Mouse (Mus musculus): ENCODE data around the gene Aifm2.

Aifm2 gene

DNA sequence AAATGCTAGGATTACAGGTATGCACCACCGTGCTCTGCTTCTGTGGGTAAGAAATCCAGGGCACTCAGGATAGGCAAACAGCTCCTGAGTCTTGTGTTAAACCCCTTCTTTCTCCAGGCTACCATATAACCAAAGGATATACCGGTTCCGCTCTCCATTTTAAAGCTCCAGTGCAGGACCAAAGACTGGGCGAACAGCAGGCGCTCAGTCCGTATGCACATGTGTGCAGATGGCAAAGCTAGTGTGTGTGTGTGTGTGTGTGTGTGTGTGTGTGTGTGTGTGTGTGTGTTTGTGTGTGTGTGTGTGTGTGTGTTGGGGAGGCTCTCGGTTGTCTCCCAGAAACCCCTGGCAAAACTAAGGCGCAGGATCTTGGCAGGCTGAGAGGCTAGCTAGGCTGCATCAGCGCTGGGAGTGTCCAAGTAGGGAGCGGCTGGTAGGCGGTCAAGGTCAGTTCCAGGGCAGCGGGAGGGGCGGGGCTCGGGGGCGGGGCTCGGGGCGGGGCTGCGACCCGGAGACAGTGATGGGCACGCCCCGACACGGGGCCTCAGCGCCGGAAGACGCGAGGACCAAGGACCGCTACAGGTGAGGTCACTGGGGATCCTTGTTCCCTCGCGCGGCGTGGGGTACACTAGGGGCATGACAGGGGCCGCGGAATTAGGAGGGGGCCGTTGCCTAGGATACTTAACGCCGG lies at the start of gene Aifm2:
Gene Aifm2, plus strand, starts transcription at position 493 of the 691 bp plus-strand sequence.
- peak; percentile 83 for DNase-seq

DNA sequence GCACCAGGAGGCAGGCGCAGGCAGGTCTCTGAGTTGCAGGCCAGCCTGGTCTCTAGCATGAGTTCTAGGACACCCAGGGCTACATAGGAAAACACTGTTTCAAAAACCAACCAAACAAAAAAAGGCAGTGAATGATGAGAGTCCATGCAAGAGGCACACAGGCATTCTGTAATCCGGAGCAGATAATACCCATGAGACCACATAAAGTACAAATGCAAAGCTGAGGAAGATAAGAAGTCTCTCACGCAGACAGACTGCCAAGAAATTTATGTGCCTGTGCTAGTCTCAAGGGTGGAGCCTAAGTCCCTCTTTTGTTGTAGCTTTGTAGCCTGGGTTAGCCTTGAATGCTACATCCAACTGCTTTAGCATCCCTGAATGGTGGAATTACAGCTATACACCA lies 49.4 kb upstream of the Aifm2 start:
- no peak for DNase-seq

DNA sequence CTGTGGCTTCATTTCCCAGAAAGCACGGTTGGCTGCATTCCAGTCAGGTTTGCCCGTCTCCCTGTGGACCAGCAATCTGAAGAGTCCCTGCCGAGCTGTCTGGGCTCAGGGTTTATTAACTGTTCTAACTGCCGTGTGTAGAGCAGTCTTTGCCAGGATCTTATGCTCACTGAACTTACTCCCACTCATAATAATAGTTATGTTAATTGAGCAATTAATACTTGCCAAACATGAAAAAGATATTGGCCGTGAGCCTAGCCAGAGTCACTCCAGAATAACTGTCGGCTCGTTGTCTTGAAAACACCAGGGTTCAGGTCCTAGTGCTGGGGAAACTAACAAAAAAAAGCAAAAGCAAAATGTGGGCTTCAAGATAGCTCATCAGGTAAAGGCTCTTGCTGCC lies 45.8 kb upstream of the Aifm2 start:
- no peak for DNase-seq

DNA sequence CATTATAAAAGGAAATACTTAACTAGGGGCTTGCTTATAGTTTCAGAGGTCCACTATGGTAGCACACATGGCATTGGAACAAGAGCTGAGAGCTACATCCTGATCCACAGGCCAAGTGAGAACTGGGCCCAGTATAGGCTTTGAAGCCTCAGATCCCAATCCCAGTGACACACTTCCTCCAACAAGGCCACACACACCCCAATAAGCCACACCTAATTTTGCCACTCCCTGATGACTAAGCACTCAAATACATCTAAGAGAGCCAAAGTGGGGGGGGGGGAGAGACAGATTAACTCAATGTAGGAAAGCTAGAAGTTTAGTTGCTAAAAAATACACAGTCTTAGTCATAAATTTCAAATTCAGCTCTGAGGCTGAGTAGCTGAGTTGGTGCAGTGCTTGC lies 45.2 kb upstream of the Aifm2 start:
- no peak for DNase-seq

DNA sequence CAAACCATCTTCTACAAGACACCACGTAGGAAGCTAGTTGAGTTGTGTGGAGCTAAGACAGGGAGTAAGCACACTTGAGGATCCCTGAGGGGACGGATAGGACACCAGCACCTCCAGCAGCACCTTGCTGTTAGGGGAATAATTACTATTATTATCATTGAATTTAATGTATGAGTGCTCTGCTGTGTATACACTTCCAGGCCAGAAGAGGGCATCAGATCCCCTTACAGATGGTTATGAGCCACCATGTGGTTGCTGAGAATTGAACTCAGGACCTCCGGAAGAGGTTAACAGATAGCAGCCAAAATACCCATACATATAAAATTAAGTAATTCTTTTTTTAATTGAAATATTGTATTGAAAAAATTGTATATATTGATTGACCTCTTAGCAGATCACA lies 44.3 kb upstream of the Aifm2 start:
- no peak for DNase-seq

DNA sequence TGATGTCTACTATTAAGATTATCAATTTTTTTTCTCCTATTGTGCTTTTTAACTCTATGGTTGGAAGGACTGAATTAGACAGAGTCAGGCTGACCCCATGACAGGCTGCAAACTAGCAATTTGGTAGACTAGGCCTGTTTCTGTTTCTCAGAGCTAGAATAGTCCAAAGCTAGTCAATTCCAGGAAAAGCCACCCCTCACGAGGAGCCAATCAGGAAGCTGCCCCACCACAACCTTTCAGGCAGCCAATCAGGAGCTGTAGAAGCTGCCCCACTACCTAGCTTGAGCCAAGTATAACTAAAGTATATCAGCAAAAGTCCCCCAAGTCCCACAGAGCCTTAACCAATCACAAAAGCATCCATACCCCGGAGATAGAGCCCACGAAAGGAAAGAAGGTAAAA lies 39.1 kb upstream of the Aifm2 start:
- no peak for DNase-seq

DNA sequence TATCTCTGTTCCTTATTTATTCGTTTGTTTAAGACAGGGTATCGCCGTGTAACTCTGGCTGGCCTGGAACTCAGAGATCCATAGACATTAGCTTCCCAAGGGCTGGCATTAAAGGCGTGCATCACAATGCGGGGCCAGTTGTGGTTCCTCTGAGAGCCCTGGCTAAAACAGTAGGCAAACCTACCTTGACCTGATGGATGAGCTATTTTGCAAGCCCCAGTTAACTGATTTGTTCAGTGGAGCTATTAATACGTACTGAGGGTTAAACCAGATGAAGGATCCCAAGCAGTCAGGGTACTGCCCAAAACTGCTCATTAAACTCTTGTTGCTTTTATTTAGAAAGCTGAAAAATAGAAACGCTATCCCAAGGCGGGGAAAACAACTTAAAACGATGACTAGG lies 35.5 kb upstream of the Aifm2 start:
- peak; percentile 7 for DNase-seq

DNA sequence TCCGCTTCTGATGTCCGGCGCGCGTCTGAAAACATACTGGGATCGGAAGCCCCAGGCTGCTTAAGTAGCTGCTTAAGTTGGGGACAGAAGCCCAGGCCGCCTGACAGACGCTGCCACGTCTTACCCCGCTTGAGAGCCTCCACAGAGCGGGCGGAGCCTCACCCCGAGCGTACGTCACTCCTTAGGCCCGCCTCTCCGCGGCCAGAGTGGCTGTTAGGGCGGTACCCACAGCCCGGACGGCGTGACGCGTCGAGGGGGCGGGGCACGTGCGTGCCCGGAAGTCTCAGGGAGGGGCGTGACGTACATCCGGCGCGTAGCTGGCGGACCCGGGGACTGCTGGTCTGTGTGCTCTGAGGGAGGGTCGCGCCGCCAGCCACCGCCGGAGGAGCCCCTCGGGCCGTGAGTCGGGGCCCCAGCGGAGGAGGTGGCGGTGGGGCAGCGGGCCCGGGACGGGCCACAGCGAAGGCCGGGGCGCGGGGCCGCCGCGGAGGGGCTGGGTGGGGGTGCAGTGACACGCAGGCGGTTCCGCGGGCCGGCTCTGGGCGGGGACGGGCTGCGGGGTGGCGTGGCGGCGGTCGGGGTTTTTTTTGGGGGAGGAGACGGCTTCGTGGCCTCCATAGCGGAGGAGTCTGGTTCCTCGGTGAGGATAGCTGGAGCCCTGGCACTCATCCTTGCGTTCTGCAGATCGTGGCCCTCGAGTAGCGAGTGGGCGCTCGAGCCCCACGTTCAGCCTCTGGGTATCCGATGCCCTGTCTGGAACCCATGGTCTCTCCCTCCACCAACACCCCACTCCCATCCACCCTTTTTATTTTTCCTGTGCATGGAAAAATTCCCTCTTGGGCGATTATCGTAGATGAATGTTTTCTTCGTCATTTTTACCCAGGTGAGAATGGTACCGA lies 34.8 kb upstream of the Aifm2 start, which contains the start of gene Sar1a:
Gene Sar1a, plus strand, starts transcription at position 285 of the 899 bp plus-strand sequence.
- peak; percentile 99 for DNase-seq

DNA sequence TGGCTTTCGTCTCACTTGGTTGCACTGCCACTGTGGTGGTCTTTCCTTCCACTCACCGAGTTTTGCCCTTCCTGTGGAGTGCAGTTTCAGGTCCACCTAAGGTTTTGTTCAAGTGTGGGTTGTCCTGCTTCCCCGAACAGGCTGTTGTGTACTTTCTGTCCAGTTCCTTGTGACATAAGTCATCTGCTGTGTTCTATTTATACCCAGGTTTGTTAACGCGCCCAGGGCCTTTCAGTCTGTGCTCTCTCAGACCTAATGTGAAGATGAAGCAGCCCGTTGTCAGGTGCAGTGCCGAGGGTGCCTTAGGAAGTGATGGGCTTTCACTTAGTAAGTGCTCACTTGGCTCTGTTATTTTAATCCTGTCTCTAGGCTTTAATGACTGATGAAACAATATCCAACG lies 25.7 kb upstream of the Aifm2 start:
- no peak for DNase-seq

DNA sequence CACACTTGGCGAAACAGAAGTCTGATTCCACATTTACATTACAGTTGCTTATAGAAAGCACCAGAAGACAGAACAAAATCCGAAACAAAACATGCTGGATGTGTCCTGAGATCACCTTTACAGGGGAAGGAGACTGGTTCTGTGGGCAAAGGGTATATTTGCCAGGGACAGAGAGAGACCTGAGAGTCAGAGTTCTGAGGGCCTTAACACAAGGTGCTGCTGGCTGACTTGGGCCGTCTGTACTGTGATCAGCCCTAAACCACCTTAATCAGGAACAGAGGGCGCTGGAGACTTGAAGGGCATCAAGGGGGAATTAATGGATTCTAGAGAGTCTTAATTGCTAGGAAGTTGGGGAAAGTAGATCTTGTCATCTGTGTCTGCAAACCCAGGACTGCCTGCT lies 21.5 kb upstream of the Aifm2 start:
- no peak for DNase-seq

DNA sequence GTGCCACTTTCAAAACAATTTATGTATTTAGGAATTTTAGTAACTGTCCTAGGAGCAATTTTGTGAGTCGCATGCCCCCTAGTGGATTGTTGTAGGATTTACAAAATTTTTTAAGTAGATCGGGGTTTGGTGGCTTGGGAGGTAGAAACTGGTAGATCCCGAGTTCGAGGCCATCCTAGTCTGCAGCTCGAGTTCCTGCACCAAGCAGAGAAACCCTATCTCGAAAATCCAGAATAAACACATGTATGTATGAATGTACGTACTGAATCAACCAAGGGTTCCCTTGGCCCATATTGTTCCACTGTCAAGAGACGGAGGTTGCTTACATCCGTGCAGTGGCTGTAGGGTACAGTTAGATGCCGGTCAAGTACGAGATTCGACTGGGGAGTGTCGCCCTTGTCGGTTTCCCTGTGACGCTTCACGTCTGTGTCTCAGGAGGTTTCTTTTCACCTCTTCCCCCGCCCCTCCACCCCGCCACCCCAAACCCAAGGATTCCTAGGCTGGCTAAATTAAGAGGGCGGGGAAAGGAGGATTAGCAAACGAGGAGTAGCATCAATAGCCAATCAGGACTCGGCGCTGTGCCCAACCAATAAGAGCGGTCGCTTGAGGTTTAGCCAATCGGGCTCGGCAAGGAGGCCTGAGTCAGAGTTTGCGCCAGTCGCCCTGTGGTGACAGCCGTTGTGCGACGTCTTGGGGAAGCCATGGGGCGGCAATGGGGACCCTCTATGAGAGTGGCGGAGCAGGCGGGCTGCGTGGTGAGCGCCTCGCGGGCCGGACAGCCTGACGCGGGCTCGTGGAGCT lies 20.0 kb upstream of the Aifm2 start, which contains the start of gene Tysnd1:
Gene Tysnd1, plus strand, starts transcription at position 645 of the 801 bp plus-strand sequence.
- peak; percentile 98 for DNase-seq

DNA sequence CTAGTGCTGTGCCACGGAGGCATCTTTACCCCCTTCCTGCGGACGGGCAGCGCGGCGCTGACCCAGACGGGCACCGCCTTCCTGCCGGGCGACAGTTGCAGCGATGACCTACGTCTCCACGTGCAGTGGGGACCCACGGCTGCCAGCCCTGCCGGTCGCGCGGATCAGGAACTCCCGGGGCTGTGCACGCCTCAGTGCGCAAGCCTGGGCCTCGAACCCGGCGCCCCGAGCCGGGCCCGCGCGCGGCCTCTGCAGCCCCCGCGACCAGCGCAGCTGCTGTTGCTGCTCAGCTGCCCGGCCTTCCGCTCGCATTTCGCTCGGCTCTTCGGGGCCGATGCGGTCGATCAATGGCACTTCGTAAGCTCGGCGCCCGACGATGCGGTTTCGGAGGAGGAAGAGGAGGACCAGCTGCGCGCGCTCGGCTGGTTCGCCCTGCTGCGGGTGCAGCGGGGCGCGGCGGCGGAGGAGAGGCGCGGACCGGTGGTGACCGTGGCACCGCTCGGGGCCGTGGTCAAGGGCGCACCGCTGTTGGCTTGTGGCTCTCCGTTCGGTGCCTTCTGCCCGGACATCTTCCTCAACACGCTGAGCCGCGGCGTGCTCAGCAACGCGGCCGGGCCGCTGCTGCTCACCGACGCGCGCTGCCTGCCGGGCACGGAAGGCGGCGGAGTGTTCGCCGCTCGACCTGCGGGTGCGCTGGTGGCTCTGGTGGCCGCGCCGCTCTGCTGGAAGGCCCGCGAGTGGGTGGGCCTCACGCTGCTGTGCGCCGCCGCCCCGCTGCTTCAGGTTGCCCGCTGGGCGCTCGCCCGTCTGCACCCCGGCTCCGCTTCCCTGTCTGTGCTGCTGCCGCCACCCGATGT lies 19.1 kb upstream of the Aifm2 start:
- DNase-seq, result peak; percentile 50

DNA sequence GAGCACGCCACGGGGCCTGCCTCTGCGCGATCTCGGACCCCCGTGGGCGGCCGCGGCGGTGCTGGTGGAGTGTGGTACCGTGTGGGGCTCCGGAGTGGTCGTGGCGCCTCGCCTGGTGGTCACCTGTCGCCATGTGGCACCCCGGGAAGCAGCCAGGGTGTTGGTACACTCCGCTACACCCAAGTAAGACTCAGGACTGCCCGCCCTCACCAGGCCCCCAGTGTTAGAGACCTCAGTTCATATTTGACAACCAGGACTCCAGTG lies 18.6 kb upstream of the Aifm2 start:
- DNase-seq, result no peak

DNA sequence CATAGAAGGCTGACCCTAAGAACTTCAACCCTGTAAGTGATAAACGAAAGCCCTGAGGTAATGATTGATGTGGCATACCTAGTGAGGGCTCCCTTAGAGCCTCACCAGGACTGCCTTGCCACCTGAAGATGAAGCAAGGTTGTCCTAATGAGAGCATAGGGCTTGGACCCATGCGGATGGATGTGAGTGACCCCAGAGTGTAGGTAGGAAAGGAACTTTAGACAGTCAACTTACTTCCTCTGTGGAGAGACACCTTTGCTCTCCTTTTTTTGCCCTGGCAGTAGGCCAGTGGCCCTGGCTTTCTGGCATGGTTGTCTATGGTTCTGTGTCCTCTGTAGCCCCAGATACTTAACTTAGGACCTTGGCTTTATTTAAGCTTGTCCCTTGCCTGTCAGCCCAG lies 18.0 kb upstream of the Aifm2 start:
- DNase-seq, result no peak

DNA sequence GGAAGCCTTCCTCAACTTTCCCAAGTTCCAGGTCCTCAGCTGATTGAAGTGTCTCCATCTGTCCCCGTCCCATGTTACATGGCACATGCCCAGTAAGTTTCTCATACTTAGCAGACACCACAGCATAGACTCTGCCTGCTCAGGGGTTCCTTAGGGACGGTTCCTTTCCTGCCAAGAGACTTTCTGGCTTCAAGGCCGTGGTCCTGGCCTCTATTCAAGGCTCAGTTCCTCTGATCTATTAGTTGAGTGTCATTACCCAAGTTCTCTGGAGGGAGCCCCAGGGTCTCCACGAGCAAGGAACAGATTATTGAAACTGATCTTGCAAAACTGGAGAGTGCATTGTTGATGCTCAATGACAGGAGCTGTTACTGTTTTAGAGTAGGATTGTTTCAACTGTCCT lies 10.4 kb upstream of the Aifm2 start:
- no peak for DNase-seq

DNA sequence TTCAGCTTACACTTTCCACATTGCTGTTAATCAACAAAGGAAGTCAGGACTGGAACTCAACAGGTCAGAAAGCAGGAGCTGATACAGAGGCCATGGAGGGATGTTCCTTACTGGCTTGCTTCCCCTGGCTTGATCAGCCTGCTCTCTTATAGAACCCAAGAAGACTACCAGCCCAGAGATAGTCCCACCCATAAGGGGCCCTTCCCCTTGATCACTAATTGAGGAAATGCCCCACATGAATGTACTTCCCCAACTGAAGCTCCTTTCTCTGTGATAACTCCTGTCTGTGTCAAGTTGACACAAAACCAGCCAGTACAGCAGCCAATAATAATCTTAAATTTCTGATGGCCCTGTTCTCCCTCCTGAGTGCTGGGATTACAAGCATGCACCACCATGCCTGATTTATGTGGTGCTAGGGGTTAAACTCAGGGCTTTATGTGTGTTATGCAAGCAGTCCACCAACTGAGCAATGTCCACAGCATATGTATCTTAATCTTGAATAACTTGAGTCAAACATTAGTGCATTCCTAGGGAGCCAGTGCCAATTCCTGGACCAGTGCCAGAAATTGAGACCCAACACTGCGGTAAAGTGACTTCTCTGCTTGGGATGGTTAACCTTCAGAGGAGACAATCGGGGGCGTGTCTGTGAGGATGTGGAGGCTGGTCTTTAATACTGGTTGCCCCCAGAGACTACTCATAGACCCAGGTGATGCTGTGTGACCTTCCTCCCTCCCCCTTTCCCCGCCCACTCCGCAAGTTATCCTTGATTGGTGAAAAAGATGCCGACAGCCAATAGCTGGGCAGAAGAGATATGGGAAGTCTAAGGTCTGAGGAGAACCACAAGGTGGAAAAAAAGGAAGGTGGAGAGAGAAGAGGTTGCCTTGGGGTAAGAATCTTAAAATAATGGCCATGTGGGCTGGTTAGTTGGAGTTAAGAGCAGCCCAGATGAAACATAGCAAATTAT lies 8.4 kb upstream of the Aifm2 start:
- DNase-seq, result no peak

DNA sequence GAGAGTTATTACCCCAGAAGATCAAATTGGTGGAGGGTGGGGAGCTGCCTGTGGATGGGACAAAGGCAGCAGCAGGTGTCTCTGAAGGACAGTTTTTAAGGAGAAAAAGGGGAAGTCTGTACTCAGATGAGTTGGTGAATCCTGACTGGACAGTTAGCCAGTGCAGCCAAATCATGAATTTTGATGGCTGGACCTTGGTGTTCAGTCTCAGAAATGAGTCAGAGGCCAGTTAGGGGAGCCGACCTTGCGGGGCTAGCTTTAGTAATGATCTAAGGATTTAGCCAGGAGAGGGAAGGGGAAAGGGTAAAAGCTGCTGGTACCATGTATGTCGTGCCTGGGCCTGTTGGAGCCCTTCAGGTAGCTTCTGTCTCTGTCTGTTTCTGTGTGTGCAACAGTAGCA lies 1.5 kb upstream of the Aifm2 start:
- DNase-seq, result no peak

DNA sequence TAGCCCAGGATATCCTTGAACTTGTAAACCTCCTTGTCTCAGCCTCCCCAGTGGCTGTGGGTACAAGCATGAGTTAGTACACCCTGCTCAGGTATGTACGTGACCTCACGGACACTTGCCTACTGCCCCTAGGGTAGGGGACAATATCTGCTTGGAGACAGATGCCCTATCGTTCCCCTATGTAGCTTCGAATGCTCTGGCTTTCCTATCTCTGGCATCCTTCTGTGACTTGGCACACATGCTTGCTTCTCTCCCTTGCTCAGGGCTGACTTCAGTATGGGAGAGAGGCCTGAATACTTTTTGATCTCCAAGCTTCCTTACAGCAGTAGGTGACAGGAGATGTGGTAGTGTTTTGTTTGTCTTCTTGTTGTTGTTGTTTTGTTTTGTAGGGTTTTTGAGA lies 917 bp upstream of the Aifm2 start:
- DNase-seq, result no peak

DNA sequence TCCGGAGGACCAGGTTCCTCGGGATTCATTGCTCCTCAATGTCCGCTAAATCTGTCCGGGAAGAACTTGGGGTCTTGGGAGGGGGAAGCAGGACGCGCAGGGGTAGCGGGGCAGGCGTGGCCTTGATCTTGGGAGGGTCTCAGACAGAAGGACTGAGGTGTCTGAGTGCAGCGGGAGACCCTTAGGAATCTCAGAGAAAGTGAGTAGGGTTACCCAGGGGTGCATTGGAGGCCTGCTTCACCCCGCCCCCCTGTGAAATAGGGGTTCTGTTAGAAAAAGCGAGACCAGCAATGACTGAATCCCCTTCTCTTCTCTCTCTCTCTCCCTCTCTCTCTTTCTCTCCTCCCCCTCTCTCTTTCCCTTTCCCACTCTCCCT lies 387 bp downstream of the Aifm2 start:
- no peak for DNase-seq

DNA sequence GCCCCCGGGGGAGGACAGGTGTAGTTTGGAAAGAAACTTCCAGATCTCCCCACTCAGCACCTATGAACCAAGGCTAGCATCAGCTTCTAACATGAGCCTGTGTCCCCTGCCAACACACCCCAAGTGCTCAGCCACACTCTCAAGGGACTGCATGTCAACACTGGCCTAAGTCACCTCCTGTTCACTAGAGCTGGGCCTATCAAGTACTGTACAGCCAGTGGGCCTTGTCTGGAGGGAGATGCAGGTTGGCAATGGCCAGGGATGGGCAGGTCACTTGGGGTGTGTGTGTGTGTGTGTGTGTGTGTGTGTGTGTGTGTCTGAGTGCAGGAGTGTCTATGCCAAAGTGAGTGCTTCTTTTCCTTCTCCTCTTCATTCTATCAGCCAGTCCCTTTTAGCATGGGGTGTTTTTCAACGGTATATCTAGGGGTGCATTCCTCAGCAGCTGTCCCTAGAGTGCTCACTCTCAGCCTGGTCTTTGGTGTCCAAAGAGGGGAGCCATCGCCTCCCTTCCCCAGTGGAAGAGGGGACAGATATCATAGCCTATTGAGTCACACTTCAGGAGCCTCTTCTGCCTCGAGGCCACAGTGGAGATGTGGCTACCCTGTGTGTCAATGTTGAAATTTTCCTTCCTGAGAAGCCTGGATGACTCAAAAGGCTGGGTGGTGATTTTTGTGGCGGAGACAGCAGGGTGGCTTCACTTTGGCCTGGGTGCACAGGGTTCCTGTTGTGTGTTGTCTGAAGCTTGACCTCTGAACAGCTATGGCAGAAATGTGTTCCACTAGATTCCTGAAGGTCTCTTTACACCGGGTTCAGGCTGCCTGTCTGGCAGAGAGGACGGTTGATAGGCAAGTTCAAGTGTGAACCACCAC lies 1.2 kb downstream of the Aifm2 start:
- DNase-seq, result no peak
